Mouse (Mus musculus): ENCODE data around the gene Cby1.
A peak's percentile ranks its signal among the peaks of the same experiment; 100 is the strongest.

The Cby1 gene

DNA sequence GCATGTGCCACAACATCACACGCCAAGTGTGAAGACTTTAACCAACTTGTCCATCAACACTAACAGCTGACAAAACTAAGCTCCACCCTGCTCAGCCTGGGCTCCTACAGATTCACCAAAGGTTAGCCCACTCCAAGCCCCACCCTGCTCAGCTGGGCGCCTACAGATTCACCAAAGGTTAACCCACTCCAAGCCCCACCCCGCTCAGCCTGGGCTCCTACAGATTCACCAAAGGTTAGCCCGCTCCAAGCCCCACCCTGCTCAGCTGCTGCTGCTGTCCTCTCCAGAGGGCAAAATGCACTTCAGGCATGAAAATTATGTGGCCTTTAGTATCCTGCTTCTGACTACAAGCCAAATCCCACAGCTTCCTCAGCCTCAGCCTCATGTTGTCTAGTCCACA lies 23.0 kb downstream of the Cby1 start:
- peak; percentile 80 for DNase-seq

DNA sequence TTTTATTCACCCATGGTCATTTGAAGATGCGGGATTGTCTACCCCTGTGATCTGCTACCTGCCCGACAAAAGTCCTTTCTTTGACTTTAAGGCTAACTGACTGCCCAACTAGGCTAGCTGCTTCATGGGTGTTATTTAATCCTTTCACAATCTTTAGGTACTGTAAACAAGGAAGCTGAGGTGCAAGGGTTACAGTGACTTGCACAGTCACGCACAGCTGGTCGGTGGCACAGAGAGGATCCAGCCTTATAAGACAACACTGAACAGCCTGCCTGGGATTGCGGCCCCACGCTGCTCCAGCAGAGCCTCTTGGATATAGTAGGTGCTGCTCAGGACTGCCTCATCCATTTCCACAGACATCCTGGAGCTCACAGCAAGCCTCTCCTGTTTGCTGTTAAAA lies 24.1 kb downstream of the Cby1 start:
- DNase-seq: peak; percentile 40

DNA sequence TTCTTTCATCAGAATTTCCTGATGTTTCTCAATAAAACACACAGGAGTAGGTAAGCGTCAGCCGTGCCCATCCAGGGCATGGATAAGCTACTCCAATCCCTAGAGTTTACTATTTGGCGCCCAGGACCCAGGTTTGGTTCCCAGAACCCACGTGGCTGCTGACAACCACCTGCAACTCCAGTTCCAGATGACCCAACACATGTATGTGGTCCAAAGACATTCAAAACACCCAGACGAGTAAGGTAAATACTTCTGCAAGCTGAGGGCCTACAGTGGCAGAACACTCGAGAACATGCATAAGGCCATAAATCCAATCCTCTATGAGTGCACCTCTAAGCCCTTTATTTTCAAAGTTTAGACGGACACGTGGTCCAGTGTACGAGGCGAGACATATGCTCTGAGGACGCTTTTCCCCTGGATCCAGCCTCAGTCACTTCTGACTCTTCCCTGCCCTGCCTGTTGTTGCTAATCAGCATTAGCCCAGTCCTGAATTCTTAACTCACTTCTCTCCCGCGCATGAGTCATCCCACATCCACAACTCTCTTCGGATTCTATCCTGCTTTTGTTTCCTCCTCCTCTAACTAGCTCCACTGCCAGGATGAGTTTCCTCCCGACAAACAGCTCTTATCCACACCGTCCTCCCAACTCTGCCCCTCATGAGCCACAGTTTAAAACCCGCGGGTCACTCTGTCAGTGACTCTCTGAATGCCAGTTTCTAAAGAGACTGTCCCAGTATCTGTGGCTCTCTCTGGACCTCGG lies 24.9 kb downstream of the Cby1 start:
- peak; percentile 32 for DNase-seq

DNA sequence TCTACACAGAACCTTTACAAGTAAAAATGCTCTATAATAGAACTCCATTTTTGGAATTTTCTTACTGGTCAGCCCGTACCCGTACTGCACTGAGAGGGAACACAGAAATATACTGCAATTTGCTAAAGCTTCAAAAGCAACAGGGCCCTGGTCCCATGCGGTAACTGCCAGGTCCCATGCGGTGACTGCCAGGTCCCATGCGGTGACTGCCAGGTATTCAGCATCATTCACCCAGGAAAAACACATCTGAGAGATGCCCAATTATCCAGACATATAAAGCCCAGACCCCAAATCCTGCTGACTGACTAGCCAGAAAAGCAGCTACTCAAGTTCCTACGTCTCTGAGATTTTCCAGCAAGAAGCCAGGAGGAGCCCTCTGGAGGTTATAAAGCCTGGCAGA lies 25.6 kb downstream of the Cby1 start:
- no peak for DNase-seq

DNA sequence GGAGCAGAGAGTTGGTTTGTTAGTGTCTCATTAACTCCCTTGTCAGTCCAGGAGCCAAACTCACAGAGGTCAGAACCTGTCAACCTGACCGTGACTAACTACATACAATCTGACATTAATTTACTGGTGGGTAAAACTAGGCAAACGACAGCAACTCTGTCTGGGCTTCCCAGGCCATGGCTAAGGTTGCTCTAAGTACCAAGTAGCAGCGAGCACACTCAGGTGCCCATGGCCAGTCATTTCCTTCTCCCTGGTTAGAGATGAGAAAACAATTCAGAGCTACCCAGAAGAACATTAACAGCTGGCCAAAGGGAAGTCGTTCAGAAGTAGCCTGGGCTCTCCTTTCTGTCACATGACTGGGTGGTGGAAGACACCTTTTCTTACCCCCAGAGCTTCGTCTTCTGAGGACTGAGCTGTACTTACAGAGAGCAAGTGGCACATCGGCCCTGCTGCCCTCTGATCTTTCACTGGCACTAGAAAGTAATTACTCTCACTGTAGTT lies 26.2 kb downstream of the Cby1 start:
- no peak for DNase-seq

DNA sequence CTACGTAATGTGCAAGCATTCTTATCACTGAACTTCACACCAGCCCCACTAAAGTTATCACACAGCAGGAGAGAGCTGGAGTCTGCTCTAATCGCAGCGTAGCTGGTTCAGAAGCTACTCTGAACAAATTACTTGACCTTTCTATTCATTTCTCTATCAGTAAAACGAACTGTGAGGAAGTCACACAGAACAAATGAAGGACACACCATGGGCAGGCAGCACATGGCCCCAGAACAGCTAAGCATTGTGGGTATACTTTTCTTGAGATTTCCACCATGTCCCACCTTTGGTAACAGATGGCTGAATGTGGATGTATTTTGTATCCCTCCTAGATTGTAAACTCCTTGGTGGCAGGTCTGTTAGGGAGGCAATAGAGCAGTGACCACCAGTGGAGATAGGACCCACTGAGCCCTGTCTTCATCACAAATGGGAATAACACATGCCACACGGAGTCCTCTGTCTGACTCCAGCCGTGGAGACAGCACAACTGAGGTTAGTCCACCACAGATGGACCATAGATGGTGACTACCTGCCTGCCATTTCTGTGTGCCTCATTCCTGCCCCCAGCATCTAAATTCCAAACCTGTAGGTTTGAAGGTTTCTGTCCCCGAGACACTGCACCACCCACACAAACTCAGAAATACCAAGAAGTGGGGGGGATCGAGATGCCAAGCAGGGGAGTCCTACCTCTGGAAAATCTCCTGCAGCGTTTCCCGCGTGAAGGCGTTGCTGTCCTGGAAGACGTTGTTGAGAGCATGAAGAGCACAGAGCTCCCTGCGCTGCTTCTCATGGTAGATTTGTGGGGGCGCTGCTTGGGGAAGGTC lies 27.3 kb downstream of the Cby1 start:
- DNase-seq: peak; percentile 65

DNA sequence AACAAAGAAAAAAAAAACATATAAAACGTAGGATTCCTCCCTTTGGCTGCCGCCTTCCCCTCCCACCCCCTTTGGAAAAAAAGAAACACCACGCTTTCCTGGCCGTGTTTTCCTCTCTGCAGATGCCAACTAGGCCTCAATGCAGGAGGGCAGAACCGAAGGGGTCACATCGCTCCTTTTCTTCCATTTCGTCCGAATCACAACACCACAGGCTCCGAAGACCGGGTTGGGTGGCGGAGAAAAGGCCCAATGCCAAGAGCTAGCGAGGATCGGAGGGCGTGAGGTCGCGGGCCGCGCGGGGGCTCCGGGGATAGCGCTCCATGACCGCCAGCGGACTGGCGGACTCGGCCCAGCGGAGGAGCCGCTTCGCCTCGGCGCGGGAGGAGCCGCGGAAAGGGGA lies 28.2 kb downstream of the Cby1 start:
- no peak for DNase-seq

DNA sequence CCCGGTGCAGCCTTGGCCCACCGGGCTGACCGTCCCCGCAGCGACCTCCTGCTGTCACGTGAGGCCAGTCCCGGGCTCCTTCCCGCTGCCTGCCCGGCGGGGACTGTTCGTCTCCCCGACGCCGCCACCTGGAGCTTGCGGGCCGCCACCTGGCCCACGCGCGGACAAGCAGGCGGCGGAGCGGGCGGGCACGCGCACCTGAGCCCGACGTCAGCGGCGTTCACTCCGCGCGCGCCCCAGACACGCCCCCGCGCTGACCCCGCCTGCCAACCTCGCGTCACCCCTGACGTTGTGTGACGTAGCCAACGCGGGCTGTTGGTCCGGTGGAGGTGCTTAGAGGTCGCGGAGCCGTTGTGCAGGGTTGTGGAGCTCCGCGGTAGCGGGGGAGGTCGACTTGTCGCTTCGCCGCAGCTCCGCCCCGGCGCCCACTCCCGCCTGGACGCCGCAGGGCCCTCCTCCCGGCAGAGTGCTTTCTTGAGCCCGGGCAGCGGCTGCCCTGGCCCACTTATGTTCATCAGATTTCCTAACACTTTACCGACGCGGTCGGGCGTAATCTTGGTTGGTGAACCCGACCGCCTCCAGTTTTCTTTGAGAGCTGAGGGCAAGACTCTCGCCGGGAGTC lies 28.8 kb downstream of the Cby1 start, which contains the start of gene Josd1:
TSS of gene Josd1 (minus strand) at position 274 of the 622 bp plus-strand sequence.
- DNase-seq: peak; percentile 97

DNA sequence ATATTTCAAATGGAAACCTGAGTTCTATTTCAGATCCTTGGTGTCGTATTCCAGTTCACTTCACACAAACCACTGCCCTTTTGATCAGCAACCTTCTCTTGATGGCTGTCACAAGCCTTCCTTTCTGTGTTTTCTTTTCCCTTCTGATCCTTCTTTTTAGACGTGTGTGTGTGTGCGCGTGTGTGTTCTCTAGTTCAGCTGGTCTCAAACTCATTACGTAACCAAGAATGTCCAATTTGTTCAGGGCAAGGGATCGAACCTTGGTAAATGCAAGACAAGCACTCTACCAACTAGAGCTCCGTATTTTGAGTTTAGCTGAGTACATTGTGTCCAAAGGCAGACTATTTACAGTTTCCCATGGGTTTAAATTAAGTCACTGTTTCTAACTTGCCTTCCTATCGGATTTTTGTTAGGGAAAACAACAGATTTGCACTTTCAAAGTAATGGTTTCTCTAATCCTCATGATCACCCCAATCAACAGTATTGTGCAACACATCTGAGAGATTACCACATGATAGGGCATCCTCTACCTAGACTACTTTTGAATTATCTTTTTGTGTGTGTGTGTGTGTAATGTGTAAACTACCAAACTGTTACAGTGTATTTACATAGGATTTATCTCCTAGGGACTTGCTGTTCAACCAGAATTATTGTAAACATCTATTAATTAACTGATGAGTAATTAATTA lies 29.4 kb downstream of the Cby1 start:
- no peak for DNase-seq

DNA sequence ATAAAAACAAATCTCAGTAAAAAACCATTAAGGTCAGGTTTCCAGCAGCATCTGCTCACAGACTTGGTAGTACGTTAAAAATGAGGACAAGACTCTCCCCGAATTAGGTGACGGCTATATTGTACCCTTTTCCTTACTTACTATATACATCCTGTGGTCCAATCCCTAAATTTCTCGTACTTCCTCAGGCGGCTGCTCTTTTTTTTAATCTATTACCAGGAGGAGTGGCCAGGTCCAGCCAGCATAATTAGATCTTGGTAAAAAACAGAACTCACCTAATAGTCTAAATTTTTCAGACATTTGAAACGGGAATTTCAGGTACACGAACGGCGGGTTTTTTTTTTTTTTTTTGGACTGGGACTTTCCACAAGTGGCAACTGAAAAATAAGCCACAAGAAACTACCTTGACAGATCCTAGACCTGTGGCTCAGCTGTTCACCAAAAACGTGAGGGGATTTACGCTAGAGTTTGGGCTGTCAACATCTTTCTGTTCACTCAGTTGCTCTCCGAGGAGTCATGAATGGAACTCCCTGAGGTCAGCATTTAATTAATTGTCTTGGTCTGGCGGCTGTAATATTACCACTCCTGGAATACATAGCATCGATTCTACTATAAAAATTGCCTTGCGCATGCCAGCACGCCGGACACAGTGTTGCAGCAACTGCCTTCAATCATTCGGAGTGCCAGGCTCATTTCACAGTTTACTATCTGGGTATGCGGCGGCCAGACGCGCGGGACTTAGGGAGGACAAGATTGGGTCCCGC lies 30.8 kb downstream of the Cby1 start:
- DNase-seq: no peak

DNA sequence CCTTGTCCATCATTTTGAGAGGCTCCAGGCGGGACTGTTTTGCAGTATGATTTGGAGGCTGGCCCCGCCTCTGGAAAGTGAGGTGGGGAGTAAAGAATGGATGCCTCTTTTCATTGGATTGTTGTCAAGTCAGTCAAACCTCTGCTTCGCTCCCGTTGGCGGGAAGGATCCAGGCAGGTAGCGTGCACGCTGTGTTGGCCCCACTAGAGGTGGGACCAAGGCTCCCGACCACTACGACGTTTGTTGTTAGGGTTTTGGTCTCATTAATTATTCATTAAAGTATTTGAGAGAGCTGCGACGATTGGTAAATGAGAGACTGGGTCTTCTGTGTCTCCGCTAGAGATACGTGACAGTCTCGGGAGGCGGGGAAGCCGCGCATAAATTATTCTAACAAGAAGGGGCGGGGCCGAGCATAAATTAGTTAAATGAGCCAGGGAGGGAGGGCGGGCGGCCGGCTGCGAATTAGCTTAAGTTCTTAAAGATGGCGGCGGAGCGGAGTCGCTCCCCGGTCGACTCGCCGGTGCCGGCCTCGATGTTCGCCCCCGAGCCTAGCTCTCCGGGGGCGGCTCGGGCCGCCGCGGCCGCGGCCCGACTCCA lies 31.5 kb downstream of the Cby1 start, which contains the start of gene Gtpbp1:
TSS of gene Gtpbp1 (plus strand) at position 420 of the 597 bp plus-strand sequence.
- DNase-seq: peak; percentile 97

DNA sequence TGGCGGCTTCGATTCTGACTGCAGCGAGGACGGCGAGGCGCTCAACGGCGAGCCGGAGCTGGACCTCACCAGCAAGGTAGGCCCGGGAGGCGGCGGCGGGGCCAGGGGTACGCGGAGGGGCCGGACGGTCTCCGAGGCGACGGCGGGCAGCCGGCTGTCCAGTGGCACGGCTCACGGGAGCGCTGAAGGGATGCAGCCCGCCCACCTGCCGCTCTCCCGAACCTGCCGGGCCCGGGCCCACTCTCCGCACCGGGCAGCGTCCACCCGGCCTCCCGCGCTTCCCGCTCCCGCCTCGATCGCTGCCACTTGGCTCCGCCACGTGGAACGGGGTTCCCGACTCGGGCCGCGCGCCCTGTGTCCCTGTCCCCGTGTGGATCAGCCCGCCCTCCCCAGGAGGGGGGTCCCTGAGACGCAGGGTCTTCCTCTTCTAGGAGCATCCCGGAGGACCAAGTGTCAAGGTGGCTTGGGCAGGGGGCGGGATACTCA lies 32.1 kb downstream of the Cby1 start:
- DNase-seq: peak; percentile 56

DNA sequence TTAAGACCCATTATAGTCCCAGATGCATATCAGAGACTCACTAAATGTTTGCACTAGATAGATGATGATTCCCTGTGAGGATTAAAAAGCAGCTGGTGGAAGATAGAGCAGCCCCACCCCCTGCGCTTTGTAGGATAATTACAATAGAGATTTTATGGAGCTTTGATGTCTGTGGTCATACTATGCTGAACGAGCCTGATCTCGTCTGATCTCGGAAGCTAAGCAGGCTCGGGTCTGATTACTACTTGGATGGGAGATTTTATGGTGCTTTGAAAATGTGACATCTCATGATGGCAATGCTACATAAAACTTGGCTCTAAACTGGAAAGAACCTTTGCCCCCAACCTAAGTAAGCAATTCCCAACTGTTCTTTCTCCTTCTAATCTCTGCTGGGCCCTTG lies 33.3 kb downstream of the Cby1 start:
- no peak for DNase-seq

DNA sequence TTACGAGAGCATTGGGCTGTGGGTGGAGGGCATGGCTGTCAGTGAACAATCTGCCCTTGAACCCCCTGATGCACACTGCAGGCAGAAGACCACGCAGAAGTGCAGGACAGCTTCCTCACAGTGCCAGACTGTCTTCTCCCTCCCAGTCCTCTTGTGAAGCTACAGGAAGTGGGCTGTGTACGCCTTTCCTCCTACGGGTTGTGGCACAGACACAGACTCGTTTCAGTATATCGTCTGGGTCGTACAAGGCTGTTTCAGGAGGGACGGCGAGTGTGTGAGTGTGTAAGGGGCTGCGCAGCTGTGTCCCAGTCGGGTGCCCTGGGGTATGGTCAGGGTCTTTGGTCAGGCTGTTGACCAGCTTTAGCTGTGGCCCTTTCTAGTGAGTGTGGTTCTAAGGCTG lies 34.7 kb downstream of the Cby1 start:
- no peak for DNase-seq

DNA sequence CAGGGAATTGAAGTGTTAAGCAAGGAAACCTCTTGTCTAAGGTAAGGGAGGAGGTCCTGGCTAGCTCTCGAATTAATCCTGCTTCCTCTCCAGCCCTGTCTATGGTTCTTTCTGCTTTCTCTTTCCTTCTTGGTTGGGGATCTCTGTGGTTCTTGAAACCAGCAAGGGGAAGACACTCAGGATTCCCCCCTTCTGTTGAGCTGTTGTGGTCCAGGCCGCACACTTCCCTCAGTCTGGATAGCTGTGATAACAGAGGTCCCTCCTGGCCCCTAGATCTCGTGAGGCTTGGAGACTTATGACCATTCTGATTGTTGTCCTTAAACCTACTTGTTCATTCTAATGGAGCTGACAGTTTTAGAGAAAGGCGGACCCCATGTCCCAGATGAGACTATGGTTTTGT lies 35.5 kb downstream of the Cby1 start:
- peak; percentile 82 for DNase-seq

DNA sequence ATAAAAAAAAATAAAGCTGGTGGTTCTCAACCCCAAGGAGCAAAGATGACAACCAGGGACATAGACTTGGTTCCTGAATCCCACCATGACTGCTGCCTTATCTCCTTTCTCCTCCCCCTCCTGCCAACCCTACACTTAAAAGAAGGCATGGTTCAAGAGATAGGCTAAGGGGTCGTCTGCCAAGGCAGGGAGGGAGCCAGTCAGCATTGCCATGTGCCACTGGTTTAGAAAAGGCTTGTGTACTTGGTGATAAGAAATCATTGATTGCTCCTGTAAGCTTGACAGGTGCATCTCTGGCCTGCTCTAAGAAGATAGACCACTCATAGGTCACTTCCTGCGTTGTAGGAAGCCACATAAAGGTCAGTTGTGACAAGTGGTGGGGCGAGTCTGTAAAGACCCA lies 36.5 kb downstream of the Cby1 start:
- DNase-seq: peak; percentile 70

DNA sequence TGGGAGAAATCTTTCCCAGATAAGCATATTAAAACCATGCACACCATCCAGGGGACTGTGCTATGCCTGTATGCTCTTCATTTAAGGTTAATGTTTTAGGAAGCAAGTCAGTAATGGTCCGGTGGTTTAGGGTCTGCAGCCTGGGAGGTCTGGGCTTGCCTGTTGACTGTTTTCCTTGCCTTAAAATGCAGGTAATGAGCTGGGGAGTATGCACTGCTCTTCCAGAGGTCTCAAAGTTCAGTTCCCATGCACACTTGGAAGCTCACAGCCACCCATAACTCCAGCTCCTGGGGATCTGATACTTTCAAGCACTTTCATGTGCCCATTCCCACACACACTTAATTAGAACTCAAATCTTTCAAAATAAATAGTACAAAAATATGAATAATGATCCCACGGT lies 37.5 kb downstream of the Cby1 start:
- no peak for DNase-seq

DNA sequence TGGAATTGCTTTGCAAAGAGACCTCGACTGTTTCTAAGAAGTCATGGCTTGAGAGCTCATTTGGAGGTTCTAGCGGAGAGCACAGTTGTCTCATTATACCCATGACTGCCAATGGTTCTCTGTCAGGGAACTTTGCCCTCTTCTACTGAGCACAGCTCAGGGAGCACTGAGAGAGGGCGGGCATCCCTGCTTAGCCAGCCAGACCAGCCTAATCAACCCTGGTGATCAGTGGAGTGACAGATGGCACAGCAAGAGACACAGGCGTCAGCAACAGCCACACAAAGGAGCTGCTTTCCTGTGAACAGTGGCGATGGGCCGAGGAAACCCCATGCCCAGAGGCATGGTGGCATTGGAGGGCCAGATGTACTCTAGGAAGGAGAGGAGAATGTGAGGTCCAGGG lies 38.0 kb downstream of the Cby1 start:
- DNase-seq: no peak

DNA sequence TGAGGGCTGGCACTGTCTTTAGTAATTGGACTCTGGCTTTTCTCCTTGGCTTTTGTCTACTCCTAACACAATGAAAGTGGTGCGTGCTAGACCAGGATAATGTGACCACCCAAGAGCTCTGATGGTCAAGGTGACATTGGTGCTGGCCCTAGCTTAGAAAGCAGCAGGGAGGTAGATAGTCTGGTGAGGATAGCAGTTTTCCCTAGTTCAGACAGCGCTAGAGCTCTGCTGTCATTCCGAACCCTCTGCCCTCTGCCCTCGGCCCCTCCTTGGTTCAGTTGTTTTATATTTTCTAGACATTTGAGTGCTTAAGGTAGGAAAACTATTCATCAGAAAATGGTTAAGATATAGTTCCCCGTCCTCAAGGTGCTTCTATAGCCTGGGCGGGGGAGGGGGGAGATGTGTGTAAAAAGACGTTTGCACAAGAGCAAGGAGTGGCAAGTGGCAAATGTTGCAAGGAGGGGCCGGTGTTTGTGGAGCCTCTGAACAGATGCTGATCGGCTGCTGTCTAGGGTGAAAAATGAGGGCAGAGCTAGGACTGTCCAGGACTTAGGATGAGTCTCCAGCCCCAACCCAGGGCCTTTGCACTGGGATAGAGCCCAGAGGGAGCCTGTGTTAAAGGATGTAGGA lies 38.7 kb downstream of the Cby1 start:
- no peak for DNase-seq

DNA sequence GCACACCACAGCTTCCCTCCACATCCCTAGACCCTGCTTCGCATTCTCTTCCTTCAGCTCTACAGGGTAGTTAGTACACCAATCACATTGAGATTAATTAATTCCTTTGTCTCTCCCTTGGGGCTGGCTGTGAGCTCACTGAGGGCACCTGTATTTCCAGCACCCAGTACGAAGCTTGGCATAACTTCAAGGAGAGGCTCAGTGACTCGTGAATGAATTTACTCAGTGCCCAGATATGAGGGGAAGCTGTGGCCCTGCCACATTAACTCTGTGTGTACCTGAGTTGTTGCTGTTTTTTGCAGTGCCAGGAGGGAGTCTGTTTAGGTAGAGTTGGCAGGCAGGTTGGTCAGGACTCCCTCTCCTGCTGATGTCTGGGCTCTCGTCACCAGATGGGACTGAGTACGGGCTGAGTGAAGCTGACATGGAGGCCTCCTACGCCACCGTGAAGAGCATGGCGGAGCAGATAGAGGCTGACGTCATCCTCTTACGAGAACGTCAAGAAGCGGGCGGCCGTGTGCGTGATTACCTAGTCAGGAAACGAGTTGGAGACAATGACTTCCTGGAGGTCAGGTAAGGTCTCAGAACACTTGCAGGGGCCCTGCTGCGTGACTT lies 47.7 kb downstream of the Cby1 start:
- no peak for DNase-seq

Measured in liver (tissue).